Mouse (Mus musculus) heart, adult 8-10 months (tissue): ENCODE measurements around the gene AC131692.1. TPM values are rescaled to one million over a fixed set of nuclear protein-coding genes. Genes with fewer than 3 reads are reported as not detected.

Experiments used
- DNase-seq: peaks from one replicate; pipeline ENCODE4 v3.0.0; 2022; ENCODE audit warnings: low spot score
- total RNA-seq, 4 experiments: library from RNA; stranded (reverse); gene quantifications; 2 replicates each; pipeline ENCODE4 v1.2.4; 2022

Gene AC131692.1
- total RNA-seq, result not detected

DNA sequence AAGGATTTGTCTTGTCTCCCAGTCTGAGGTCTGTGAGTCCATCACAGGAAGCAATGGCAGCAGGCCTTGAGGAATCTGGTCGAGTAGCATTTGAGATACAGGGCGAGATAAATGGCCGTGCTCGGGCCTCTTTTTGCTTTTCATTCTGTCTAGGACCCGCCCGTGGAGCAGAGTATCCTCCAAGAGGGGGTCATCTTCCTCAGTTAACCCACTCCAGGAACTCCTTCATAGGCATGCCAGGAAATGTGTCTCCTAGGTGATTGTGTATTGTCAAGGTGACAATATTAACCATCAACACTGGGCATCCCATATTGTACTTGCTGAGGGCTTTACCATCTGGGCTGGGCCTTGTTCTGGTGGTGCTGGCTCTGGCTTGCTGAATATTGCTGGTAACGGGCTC is at the start of gene AC131692.1:
Gene AC131692.1 (plus strand): TSS at position 301 of the 400 bp plus-strand sequence.
- DNase-seq, result no peak

DNA sequence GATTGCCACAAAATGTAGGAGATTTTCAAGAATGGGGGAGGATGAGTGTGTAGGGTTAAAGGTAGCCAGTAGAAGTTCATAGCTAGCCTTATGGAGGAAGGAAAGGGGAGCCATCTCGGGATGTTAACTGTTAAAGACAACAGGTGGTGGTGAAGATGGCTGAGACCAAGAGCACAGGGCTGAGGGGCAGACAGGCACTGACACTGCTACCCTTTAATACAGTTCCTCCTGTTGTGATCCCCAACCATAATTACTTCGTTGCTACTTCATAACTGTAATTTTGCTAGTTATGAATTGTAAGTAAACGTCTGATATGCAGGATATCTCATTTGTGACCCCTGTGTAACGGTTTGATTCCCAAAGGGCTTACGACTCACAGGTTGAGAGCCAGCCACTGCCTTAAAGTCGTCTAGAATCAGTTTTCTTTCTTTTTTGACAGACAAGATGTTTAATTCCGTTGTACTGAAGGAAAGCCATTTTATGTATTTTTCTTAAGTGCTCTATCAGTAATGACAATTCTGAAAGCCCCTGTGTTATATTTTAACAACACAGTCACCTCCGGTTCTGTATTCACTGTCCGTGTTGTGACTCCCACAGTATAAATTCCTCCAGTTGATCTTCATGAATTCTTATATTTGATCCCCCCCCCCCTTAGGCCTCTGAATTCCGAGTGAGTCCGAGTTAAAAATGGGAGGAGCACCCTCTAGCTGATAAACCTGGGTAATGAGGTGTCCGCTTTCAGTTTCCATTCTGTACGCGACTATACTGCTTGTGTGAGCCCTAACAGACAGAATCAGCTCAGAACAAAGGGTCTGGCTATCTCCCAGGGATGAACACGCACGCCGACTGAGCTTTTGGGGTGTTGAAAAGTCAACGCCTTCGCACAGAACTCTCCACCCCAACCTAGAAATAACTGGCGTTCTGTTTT is 48.6 kb upstream of the AC131692.1 start:
- no peak for DNase-seq

DNA sequence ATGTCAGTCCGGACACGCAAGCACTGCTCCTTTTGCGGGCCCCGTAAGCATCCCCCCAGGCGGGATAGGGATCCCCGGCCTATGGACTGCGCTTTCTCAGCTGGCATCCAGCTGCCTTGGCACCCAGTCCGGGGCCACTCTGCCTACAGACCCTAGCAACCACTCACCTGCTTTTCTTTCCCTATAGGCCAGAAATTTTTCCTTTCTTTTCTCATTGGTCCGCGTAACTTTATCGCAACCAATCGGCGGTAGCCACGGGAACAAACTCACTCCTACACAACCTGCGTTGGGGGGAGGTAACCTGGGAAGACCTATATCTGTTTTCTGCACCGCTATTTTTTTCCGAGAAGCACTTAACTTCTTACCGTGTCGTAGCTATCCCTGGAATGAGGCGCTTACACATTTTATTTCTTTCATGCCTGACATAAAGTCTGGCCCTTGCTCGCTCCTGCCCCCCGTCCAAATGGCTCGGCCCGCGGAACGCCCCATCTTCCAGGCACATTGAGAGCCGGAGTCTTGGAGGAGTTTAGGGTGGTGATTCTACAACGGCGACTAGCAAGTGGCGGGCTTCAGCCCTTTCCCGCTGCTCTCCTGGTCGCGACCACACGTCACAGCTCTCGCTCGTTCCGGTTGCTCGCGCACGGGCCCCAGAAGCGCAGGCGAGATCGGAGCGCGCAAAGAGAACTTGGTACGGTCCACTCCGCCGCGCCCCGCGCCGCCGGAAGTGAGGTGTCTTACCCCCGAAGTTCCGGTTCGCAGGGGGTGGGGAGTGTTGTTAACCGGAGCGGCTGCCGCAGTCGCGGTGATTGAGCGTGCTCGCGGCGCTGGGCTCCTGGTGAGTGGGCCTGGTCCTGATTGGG is 47.7 kb upstream of the AC131692.1 start, which contains the start of gene Syvn1:
Gene Syvn1 (plus strand): TSS at position 283 of the 860 bp plus-strand sequence.
- peak; percentile 97 for DNase-seq

DNA sequence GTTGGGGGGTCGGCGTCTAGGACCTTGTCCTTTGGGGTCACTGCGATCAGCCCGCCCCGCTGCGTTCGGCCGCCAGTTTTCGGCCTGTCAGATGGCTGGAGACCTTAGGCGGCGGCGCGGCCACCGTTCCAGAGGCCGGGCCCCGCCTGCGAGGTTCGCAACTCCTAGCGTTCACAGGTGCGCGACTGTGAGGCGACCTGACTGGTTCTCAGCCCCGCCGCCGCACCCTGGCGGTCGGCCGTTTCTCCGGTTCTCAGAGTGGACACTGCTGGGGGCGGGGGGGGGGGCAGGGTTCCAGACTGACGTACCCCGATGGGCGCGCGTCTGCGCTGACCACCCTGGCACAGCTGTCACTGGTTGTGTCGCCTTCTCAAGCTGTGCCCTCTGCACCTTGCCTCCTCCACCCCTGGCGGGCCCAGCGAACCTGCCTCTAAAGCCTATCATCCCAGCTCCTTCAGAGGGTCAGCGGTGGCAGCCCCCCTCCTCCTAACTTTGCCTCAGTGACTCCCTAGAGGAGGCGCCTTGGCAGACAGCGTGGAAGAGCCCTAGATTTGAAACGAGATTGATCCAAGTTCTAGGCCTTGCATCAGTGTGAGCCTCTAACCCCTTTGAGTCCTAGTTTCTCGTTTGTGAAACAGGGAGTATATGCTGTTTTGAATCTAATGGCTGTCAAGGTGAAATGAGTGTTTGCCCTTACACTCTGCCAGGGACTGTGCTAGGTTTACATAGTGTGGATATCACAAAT is 46.9 kb upstream of the AC131692.1 start:
- no peak for DNase-seq

DNA sequence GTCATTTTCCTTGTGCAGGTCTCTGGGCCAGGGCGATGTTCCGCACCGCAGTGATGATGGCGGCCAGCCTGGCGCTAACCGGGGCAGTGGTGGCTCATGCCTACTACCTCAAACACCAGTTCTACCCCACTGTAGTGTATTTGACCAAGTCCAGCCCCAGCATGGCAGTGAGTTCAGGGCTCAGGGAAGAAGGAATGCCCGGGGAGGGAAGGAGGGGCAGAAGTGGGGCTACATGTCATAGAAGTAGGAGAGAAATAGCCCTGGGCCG is 46.4 kb upstream of the AC131692.1 start:
- no peak for DNase-seq

DNA sequence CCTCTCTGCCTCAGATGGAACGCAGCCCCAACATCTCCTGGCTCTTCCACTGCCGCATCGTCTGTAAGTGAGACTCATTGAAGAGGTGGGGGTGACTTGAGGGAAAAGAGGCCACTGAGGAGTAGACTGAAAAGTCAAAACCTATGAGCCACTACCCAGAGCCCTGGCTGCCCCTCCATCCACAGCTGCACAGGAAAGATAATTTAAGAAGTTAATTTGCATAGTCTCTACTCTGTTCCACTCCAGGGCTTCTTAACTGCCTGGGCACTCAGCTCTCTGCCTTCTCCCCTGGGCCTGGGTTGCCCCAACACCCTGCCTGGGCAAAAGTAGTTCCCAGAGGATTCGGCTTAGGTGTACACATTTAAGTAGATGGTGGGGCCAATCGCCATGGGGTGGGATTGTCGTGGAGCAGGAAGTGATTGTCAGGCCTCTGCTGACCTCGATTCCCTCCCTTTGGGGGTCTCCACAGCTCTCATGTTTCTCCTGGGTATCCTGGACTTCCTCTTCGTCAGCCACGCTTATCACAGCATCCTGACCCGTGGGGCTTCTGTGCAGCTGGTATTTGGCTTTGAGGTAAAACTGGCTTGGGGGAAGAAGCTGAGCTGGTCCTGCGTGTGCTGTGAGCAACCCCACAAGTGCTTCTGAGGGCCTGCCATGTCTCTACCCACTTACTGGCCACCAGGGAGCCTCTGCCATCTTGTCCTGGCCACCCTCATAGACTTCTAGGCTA is 45.4 kb upstream of the AC131692.1 start:
- DNase-seq, result no peak

DNA sequence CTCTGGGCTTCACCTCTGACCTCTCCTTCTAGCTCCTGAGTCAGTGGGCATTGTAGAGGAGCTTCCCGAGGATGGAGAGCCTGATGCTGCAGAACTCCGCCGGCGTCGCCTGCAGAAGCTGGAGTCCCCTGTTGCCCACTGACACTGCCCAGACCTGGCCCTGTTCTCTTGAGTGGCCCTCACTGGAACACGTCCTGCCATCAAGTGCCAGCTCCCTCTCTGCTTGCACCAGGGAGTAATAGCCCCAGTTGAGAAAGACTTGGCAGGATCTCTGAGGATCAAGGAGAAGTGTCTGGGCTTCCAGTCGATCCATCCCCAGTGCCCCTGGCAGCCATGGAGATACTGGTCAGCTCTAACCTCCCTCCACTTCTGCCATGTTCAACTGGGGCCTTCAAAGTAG is 41.7 kb upstream of the AC131692.1 start:
- DNase-seq, result no peak

DNA sequence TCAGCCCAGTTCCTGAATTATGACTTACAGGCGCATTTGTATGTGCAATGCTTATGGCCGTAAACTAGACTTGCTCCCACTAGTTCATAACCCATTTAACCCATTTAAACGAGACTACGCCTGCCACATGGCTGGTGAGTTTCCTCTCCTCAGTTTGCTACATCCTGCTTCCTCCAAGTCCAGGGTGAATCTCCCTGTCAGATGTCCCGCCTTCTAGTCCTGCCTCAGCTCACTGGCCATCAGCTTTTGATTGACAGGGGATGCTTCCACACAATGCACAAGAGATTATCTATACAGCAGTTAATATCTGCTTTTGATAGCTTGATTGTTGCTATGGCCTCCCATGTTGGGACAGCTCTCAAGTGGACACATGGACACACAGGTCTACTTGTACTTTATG is 39.9 kb upstream of the AC131692.1 start:
- DNase-seq, result no peak

DNA sequence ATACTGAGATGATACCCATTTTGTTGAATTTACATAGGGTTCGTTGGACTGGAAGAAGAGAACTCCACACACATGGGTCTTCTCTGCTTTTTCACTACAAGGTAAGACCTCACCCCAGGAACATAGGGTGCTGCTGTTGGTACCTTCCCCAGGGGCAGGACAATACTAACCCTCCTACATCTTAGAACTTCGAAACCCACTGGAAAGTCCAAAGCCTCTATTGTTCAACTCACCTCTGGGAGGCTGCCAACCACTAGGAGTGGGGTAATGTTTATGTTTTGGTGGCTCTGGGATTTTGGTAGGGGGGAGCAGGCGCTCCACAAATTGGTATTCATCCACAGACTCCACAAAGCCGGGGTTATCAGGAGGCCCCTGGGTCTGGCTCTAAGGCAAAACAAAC is 37.5 kb upstream of the AC131692.1 start:
- no peak for DNase-seq

DNA sequence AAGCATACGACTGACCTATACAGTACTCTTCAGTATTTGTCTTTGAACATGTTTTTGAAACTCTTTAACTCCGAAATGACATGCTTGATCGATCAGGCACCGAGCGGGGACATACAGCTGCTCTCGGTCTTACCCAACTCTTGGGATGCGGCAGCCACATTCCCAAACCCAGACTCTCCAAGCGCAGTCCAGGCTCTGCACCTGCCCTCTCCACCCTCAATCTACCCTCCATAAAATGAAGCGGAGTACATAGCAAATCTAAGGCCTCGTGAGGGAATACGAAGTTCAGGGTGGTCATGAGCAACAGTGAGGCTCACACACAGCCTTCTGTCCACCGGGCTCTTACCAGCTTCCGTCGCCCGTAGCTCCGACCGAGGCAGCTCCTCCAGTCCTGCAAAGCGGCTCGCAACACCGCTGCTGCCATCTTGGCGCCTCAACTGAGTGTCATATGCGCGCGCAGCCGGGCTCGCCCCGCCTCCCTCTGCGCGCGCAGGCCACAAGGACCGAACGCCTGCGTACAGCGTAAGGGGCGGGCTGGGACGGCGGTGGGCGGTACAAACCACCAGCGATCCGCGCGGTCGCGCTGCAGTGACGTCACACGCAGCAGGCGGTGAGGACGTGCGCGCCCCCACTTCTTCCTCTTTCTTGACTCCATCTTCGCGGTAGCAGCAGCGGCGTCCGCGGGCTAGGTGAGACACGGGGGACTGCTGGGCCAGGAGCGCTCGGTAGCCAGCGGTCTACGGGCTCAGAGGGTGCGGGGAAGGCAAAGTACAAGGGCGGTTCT is 36.7 kb upstream of the AC131692.1 start, which contains the start of the genes Mrpl49 and Fau:
Gene Mrpl49 (minus strand): TSS at position 473 of the 784 bp plus-strand sequence.
Gene Fau (plus strand): TSS at position 532 of the 784 bp plus-strand sequence.
- DNase-seq, result peak; percentile 98

DNA sequence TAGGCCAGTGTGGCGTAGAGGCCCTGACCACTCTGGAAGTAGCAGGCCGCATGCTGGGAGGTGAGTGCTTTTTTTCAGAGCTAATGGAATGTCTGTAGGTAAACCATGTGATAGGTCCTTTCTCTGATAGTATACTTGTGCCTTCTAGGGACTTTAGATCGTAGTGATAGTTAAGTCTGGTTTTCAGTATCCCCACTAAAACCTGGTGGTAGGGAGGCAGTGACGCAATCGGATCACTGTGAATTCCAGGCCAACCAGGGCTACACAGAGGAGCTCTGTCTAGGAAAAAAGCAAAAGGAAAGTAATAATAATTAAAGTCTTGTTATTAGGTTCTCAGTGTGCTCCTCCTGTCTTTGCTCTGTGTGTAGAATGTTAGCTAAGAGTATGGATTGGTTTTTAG is 35.7 kb upstream of the AC131692.1 start:
- DNase-seq, result no peak

DNA sequence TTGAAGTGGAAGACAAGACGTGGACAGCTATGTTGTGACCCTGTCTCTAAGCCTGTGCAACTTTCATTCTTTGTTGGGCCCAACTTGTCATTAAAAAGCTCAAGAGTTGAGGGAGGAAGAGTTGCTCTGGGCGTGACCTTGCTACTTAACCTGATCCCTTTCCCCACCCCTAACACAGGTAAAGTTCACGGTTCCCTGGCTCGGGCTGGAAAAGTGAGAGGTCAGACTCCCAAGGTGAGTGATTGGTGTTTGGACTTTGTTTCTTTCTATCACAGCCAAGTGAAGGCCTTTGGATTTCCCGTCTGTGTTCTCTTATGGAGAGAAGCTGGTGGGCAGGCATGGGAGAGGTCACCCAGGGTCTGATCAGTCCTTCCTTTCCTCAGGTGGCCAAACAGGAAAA is 35.3 kb upstream of the AC131692.1 start:
- DNase-seq, result no peak

DNA sequence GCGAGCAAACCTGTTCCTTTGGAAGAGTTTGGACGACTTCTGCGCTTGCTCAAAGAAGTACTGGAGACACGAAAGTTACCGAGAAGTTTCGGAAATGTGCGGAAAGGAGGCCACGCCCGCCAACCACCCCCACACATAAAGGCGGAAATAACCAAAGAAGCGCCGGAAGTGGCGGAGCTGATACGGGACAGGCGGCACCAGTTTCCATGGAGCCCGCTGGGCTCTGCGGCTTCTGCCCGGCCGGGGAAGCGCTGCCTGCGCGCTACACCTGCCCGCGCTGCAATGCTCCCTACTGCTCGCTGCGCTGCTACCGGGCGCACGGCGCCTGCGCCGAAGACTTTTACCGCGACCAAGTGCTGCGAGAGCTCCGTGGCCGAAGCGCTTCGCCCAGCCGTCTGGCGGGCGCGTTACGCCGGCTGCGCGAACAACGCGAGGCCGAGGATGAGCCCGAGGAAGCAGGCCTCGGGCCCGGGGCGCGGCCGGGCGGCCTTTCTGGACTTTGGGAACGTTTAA is 33.1 kb upstream of the AC131692.1 start, which contains the start of gene Znhit2:
Gene Znhit2 (plus strand): TSS at position 172 of the 513 bp plus-strand sequence.
- DNase-seq, result peak; percentile 97

DNA sequence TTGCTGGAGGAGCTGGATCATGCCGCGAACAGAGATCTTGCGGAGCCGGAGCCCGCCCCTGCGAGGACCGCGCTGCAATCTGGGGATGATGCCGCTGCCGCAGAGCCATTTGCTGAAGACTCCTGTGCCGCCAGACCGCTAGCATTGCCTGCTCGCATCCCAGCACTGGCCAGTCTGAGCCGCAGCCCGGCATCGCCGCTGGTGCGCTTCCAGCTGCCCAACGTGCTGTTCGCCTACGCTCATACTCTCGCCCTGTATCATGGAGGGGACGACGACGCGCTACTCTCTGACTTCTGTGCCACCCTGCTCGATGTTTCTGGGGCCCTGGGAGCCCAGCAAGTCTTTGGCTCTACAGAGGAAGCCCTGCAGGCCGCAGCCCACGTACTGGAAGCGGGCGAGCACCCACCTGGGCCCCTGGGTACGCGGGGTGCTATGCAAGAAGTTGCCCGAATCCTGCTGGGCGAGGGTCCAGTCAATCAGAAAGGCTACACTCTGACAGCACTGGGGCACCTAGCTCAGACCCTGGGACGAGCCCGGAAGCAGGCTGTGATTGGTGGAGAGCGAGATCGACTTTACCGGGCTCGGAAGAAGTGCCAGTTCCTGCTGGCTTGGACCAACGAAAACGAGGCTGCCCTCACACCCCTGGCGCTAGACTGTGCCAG is 32.4 kb upstream of the AC131692.1 start:
- DNase-seq, result no peak

DNA sequence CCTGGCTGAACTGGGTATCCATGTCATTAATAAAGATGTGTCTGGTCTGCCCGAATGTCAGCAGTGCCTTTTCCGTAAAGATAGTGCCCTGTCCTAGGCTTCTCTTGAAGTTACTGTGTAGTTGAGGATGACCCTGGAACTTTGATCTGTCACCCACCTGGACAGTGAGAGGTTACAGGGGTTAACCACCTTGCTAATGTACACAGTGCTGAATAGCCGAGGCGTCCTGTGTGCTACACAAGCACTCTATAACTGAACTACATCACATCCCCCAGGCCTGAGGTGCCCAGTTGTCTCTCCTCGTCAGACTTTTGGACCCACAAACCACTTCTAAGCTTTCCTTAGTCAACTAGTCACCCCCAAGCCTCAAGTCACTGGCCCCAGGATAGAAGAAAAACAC is 31.8 kb upstream of the AC131692.1 start:
- no peak for DNase-seq

DNA sequence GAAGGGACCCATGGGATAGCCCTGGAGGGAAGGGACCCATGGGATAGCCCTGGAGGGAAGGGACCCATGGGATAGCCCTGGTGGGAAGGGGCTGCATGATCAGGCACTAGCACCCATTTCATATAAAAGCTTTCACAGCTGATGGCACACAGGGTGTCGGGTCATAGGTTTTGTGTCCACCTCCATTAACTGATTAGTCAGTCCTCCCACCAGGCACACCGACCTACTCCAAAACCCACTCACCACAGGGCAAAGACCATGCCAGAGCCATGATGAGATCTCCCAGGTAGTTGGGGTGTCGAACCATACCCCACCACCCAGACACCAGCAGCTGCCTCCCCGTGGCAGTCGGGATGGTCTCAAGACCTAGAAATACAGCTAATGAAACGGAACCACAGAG is 31.1 kb upstream of the AC131692.1 start:
- DNase-seq, result no peak

DNA sequence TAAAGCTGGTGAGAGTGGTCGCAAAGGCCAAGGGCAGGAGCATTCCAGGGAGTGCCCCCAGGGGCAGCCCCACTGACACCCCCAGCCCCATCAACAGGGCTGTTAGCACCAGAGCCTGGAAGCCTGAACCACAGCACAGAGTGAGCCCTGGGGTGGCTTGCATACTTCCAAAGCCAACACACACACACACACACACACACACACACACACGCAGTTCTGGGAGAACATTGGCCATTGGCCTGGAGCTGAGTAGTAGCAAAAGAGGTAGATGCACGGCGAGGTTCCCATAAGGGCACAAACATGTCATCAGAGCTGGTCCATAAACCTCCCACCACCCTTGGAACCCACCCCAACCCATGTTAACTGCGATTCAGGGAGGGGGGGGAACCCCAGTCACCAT is 27.6 kb upstream of the AC131692.1 start:
- DNase-seq, result no peak

DNA sequence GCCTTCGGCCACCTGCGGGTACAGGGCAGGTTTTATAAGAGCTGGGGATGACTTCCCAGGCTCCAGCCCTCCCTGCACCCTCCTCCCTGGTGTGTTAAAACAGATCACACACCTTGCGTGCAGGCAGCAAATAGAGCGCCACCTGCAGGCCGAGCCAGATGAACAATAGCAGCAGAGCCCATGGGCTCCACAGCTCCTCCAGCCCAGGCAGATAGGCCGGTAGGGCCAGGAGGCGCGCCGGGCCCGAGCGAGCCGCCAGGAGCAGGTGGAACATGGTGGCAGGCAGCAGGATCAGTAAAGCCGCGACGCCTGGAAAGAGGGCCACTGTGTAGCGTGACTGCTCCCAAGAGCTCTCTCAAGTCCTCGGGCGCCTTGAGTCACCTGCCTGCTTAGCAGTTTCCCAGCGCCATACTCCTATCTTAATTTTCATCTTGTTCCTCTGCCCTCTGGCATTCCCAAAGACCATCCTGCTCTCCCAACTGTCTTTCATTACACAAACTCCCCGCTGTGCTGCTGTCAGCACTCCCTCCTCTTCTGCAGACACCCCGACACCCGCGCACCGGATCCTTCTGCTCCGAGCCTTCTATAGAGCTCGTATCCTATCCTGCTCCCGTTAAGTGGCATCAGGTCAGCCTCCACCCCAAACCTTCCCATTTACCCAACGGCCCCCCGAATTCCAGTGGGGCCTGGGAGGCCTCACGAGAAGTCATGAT is 27.1 kb upstream of the AC131692.1 start:
- peak; percentile 44 for DNase-seq
